Mouse (Mus musculus) liver, embryonic 14.5 days (tissue): ENCODE data around the gene Wdr20rt.

Experiments used
- CTCF ChIP-seq: IDR thresholded peaks from 2 replicates; pipeline ENCODE4 v1.5.1; 2016; ENCODE audit warnings: antibody characterized with exemption, low read depth, control low read depth
- EP300 ChIP-seq: IDR thresholded peaks from 2 replicates; pipeline ENCODE4 v1.6.1; 2016; ENCODE audit warnings: antibody characterized with exemption, low read depth

GRCm38 (mm10) chr12:65206431-65206830, 18.9 kb upstream of the Wdr20rt start:
- TF ChIP-seq EP300 (no peak), CTCF (no peak)
